Mouse (Mus musculus) stomach, embryonic 15.5 days (tissue): ENCODE results near the gene Ermp1. TPM values are rescaled to one million over a fixed set of nuclear protein-coding genes. Genes with fewer than 3 reads are reported as not detected.

ENCODE experiments used
- ATAC-seq: fragments of 200-750 bp; cut with Nextera tagmentation; 2 replicates; pipeline ENCODE4 v1.8.0; 2017; ENCODE audit warnings: low read depth, moderate number of reproducible peaks, moderate TSS enrichment; ENCODE audit not compliant: insufficient read depth, low FRiP score
- H3K27ac ChIP-seq: fragments of 300-500 bp; sonication (generic); 2 replicates; pipeline ENCODE4 v1.5.1; 2015; ENCODE audit warnings: mild to moderate bottlenecking, inconsistent platforms
- H3K27me3 ChIP-seq: fragments of 300-500 bp; sonication (generic); replicated peaks from 2 replicates; pipeline ENCODE4 v1.6.1; 2015; ENCODE audit warnings: inconsistent platforms
- H3K36me3 ChIP-seq: fragments of 300-500 bp; sonication (generic); 2 replicates; pipeline ENCODE4 v1.6.1; 2015; ENCODE audit warnings: inconsistent platforms
- H3K4me1 ChIP-seq: fragments of 300-500 bp; sonication (generic); 2 replicates; pipeline ENCODE4 v1.6.1; 2015; ENCODE audit warnings: inconsistent platforms
- H3K4me2 ChIP-seq: fragments of 300-500 bp; sonication (generic); 2 replicates; pipeline ENCODE4 v1.6.1; 2015; ENCODE audit warnings: mild to moderate bottlenecking, inconsistent platforms
- H3K4me3 ChIP-seq: fragments of 300-500 bp; sonication (generic); replicated peaks from 2 replicates; pipeline ENCODE4 v1.5.1; 2015; ENCODE audit warnings: inconsistent platforms
- H3K9ac ChIP-seq: fragments of 300-500 bp; sonication (generic); 2 replicates; pipeline ENCODE4 v1.6.1; 2015; ENCODE audit warnings: inconsistent platforms
- H3K9me3 ChIP-seq: fragments of 300-500 bp; sonication (generic); 2 replicates; pipeline ENCODE4 v1.6.1; 2016; ENCODE audit warnings: inconsistent platforms
- WGBS: fragments of 180-500 bp; shearing (Covaris S2); methylation state at CpG from one replicate; pipeline ENCODE4 v1.1.7; 2015; 5-methylcytosine and 5-hydroxymethylcytosine counted together
- polyA plus RNA-seq: library from polyadenylated mRNA; unstranded; fragments of >200 nt; fragmentation: Nextera tagmentation; extraction: Ambion mirVana; gene quantifications from 2 replicates; pipeline ENCODE4 v1.2.1, GENCODE M21; 2015

Ermp1 gene
- polyA plus RNA-seq = 14.2 and 15.5 TPM in 2 replicates

DNA sequence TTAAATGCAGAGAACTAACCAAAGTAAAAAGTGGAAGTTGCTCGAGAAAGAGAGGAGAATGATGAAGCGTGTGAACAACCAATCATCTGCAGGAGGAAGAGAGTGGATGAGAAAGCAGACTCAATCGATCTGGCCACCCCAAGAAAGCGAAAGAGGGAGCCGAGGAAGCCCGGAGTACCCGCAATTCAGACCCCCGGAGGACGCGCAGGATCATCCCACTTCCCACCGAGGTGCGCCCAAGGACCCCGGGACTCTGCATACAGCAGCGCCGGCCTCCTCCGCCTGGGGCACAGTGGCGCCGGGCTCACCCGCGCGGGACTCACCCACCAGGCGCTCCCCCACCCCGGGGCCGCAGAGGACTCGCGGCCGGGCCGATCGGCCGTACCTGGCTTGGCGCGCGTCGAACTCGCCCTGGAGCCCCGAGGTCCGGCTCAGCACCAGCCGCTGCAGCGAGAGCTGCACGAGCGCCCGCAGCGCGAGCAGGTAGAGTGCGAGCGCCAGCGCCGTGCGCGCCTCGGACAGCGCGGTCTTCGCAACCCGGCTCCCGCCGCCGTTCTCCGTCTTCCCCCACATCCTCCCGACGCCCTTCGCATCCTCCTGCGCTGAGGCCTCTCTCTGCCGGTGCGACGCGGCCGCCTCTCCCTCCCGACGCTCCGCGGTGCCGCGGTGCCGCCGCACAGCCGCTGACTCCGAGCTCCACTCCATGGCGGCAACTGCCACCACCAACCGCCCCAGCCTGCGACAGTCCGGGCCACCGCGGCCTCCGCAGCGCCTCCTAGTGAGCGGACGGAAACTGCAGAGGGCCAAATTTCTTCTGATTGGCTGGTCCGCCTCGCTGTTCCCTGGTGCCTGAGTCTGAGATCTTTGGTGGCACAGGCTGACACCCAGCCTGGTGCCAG is at the start of gene Ermp1:
Gene Ermp1, minus strand, starts transcription at position 765 of the 899 bp plus-strand sequence.
- Histone ChIP-seq H3K4me2 (peak within 1 kb of the TSS; percentile 65), H3K27me3 (no peaks in the 10 kb centered on the region), H3K27ac (peak within 1 kb of the TSS; percentile 71), H3K9ac (peak within 1 kb of the TSS; percentile 47), H3K36me3 (0 out of 2 replicates have a peak, but pooled peaks cover 6% of the 10 kb centered on the region), H3K4me1 (no peaks in the 10 kb centered on the region), H3K4me3 (peak within 1 kb of the TSS; percentile 86), H3K9me3 (no peaks in the 10 kb centered on the region)
- WGBS = under 1% methylated on average over 90 of the region's 90 CpGs
- peak; percentile 92 for ATAC-seq

DNA sequence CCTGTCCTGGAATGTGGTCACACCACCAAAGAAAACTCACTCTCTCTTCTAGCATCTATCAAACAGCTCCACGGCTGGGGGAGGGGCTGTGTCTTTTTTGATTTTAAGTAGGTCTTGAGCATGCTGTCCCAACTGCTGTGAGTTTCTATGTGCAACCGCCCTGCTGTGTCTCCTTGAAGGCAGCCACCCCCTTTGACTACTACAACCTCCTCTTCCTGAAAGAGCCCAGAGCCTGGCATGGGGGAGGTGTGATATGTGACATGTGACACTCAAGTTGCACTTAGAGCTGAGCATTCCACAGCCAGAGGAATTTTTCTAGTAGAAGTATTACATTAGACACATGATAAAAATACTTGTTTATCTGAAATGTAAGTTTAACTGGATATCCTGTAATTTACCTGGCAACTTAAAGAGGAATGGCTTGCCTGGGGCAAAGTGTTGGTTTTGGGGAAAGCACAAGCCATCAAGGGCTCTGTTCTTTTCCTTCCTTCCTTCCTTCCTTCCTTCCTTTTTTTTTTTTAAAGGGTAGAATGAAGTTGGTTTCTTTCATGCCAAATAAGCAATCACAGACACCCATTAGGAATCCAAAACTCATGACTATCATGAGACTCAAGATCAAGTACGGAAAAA is 49.1 kb upstream of the Ermp1 start, which contains the start of gene Mlana:
Gene Mlana, plus strand, starts transcription at position 580 of the 630 bp plus-strand sequence.
- H3K27ac ChIP-seq = no peak within 1 kb of the TSS
- no peaks in the 10 kb centered on the region for H3K9me3 ChIP-seq
- no peaks in the 10 kb centered on the region for H3K36me3 ChIP-seq
- no peak within 1 kb of the TSS for H3K9ac ChIP-seq
- no peak within 1 kb of the TSS for H3K4me3 ChIP-seq
- H3K27me3 ChIP-seq = no peaks in the 10 kb centered on the region
- H3K4me1 ChIP-seq = no peaks in the 10 kb centered on the region
- no peak for ATAC-seq
- H3K4me2 ChIP-seq = no peak within 1 kb of the TSS
- WGBS = 47% methylated on average over 3 of the region's 3 CpGs

DNA sequence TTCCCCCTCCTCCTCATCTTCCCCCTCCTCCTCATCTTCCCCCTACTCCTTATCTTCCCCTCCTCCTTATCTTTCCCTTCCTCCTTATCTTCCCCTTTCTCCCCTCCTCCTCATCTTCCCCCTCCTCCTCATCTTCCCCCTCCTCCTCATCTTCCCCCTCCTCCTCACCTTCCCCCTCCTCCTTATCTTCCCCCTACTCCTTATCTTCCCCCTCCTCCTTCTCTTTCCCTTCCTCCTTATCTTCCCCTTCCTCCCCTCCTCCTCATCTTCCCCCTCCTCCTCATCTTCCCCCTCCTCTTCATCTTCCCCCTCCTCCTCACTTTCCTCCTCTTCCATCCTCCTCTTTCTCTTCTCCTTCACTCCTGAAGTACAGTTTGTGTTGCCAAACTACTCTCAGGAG is 48.6 kb upstream of the Ermp1 start:
- Histone ChIP-seq H3K9me3 (no peaks in the 10 kb centered on the region), H3K27me3 (no peaks in the 10 kb centered on the region), H3K4me2 (no peak overlapping the region), H3K4me3 (no peak overlapping the region), H3K27ac (no peak overlapping the region), H3K36me3 (no peaks in the 10 kb centered on the region), H3K4me1 (no peaks in the 10 kb centered on the region), H3K9ac (no peak overlapping the region)
- no peak for ATAC-seq

DNA sequence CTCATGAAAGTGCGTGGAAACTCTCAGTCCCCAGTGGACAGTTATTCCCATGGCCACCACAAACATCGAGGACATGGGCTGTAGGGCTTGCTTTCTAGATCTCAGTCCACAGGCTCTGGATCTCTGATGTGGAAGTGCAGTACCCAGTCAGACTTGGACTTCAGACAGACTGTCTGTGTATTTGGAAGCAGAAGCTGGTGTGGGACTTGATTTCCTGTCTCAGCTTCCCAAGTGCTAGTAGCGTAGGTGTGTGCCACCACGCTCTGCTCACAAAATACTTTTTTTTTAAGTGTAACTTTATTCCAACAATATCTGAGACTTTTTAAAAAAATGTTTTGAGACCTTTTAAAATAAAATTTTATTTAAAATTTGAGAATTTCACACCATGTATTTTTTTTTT is 48.1 kb upstream of the Ermp1 start:
- 96% methylated on average over 4 of the region's 4 CpGs for whole genome bisulfite sequencing
- Histone ChIP-seq H3K4me3 (no peak overlapping the region), H3K27me3 (no peaks in the 10 kb centered on the region), H3K4me2 (no peak overlapping the region), H3K9ac (no peak overlapping the region), H3K4me1 (no peaks in the 10 kb centered on the region), H3K36me3 (no peaks in the 10 kb centered on the region), H3K9me3 (no peaks in the 10 kb centered on the region), H3K27ac (no peak overlapping the region)
- no peak for ATAC-seq

DNA sequence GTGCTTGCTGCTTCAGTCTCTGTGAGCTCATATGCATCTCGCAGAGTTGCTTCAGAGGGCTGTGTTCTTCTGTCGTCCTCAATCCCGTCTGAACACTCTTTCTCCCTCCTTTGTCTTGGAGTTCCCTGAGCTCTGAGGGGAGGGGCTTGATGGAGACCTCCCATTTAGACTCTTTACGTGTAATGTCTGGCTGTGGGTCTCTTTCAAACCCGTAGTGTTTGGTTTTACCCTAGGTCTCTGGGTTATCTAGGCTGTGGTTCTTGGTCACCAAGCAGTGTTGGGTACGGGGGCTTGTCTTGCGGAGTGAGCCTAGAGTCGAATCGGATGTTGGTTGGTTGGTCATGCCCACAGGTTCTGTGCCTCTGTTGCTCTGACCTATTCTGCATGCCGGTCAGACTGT is 46.9 kb upstream of the Ermp1 start:
- no peaks in the 10 kb centered on the region for H3K9me3 ChIP-seq
- no peaks in the 10 kb centered on the region for H3K27me3 ChIP-seq
- no peaks in the 10 kb centered on the region for H3K36me3 ChIP-seq
- no peak overlapping the region for H3K9ac ChIP-seq
- no peak overlapping the region for H3K27ac ChIP-seq
- WGBS = 95% methylated on average over 10 of the region's 10 CpGs
- no peak overlapping the region for H3K4me2 ChIP-seq
- H3K4me1 ChIP-seq = no peaks in the 10 kb centered on the region
- no peak for ATAC-seq
- H3K4me3 ChIP-seq = no peak overlapping the region

DNA sequence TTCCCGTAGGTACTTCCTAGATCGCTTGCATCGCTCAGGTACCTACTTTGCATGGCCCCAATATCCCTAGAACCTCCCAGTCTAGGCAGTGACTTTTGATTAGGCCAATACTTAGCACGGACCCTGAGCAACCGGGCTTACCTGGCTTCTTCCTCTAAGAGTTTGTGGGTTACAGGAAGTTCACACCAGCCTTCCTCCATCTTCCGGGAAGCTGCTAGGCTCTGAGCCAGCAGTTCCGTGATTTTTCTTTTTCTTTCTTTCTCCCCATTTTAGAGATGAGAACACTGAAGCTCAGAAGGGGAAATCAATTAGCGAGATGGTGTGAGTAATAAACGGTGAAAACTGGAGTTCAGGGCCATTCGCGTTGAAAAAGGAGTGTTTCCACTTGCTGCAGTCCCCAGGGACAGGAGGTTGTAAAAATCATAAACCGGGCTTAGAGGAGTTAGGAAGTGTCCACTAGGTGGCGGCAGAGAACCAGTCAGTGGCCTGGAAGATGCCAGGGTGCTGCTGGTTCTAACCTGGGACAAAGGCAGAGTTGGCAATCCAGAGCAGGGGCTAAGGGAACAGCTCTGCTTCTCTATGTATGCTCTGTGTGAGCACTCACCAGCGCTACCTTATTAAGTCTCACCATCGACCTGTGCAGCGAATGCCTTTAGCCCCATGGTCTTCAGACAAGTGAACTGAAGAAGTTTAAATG is 35.8 kb upstream of the Ermp1 start:
- ATAC-seq = no peak

DNA sequence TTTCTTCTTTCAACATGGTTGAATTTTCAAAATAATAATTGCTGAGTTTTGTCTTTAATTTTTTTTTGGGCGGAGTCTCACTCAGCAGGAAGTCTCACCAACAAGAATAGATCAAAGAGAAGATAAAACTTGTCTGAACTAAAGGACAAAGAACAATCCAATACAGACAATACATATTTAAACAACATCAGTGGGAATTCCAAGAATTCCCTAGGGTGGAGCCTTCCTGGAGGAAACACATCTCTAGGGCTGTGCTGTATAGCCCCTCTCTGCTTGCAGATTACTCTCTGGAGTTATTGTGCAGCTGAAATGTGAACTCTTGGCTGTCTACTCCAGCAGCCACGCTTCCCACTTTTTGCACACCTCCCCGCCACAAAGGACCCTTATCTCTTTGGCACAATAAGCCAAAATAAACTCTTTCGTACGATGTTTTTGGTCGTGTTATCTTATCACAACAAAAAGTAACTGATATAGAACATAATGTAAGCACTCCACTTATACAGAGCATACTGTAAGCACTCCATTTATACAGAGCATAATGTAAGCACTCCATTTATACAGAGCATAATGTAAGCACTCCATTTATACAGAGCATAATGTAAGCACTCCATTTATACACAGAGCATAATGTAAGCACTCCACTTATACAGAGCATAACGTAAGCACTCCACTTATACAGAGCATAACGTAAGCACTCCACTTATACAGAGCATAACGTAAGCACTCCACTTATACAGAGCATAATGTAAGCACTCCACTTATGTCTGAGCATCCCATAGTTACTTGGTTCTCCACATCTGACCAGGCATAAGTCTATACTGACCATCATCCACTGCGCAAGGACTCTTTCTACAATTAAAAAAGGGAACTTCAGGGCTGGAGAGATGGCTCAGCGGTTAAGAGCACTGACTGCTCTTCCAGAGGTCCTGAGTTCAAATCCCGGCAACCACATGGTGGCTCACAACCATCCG is 32.3 kb upstream of the Ermp1 start:
- Histone ChIP-seq H3K36me3 (no peaks in the 10 kb centered on the region), H3K4me3 (no peak overlapping the region), H3K27ac (no peak overlapping the region), H3K27me3 (no peaks in the 10 kb centered on the region), H3K4me2 (no peak overlapping the region), H3K4me1 (no peaks in the 10 kb centered on the region), H3K9me3 (no peaks in the 10 kb centered on the region), H3K9ac (no peak overlapping the region)
- no peak; the same call in 1 of the 2 replicates for ATAC-seq
- WGBS = 47% methylated on average over 13 of the region's 13 CpGs

More for the DNA sequence above, 35.8 kb upstream of the Ermp1 start:
- no peaks in the 10 kb centered on the region for H3K4me1 ChIP-seq
- H3K9ac ChIP-seq = no peak overlapping the region
- no peaks in the 10 kb centered on the region for H3K27me3 ChIP-seq
- no peaks in the 10 kb centered on the region for H3K9me3 ChIP-seq
- H3K36me3 ChIP-seq = no peaks in the 10 kb centered on the region
- 49% methylated on average over 16 of the region's 16 CpGs for WGBS
- H3K4me3 ChIP-seq = no peak overlapping the region
- no peak overlapping the region for H3K4me2 ChIP-seq
- H3K27ac ChIP-seq = no peak overlapping the region

DNA sequence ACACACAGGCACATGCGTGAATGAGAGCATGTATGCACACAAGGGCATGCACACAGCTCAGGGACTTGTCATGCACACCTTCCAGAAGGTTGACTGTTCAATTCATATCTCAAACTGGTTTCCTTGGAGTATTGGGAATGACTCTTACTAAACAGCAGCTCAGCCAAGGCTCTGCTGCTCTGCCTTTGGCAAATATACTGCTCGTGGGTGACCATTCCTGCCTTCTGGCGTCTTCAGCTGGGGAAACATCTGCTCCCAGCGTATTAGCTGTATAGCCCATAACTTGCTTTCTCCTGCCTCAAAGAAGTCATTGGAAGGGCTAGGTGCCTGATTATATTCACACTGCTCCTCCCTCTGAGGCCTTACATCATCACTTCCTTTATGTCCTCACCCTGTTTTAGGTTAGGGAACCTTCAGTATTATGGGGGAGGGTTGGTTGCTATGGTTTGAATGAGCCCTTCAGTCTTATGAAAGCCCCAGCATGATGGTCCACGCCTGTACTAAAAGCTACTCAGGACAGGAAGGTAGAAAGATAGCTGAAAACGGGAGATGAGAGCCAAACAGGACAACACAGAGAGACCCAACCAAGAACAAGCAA is 30.1 kb upstream of the Ermp1 start:
- H3K9me3 ChIP-seq = no peaks in the 10 kb centered on the region
- no peaks in the 10 kb centered on the region for H3K4me1 ChIP-seq
- H3K27me3 ChIP-seq = no peaks in the 10 kb centered on the region
- H3K4me2 ChIP-seq = no peak overlapping the region
- 76% methylated on average over 6 of the region's 6 CpGs for WGBS
- no peak overlapping the region for H3K9ac ChIP-seq
- no peaks in the 10 kb centered on the region for H3K36me3 ChIP-seq
- no peak for ATAC-seq
- H3K4me3 ChIP-seq = no peak overlapping the region
- no peak overlapping the region for H3K27ac ChIP-seq

DNA sequence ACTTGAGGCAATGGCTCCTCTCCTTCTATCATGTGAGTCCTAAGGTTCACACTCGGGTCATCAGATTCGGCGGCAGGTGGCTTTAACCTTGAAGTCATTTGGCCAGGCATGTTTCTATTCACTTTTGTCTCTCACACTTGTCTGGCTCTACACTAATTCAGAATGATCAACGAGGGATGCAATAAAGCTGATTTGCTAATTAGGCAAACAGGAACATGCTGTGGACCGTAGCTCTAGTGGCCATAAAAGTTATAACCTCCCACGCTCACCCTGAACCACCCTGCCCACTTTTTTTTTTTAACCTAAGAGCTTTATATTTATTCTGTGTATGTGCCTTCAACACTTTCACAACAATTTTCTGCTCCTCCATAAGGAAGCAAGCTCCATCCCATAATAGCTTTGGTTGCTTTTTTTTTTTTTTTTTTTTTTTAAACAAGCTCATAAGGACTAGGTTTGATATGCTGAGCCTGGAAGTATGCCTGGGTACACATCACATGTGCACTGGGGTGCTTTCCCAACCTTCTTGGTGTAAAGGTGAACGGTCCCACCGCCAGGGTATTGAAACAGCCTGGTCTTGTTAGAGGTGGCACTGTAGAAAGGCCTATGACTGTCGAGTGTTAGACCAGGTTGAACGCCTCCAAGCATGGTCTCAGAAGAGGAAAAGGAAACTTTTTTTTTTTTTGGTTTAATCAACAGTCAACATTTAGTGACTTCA is 28.4 kb upstream of the Ermp1 start:
- H3K9ac ChIP-seq = no peak overlapping the region
- H3K9me3 ChIP-seq = no peaks in the 10 kb centered on the region
- WGBS = 82% methylated on average over 10 of the region's 10 CpGs
- H3K27me3 ChIP-seq = no peaks in the 10 kb centered on the region
- H3K4me1 ChIP-seq = no peaks in the 10 kb centered on the region
- H3K27ac ChIP-seq = no peak overlapping the region
- no peak for ATAC-seq
- H3K4me2 ChIP-seq = no peak overlapping the region
- H3K4me3 ChIP-seq = no peak overlapping the region
- H3K36me3 ChIP-seq = no peaks in the 10 kb centered on the region

DNA sequence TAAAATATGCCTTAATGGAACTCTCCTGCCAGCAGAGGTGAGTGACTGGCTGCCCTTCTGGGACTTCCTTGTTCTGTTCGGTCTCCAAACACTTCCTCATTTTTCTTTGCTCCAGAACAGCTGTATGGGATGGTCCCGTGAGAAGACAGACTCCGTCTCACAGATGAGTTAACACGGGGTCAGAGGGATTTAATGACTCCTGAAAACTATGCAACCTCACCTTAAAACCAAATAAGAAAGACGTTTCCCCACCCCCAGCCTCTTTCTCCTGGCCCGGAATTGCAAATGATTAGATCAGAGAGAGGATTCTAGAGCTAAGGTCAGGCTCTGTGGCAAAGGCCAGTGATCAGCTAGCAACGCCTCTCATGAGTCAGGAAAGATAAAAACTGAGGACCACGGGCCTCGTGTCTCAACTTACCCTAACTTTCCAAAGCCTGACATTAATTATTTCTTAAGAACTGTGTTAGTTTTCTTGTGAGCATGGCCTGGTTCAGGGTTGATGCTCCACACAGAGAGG is 27.4 kb upstream of the Ermp1 start:
- H3K4me1 ChIP-seq = no peaks in the 10 kb centered on the region
- no peaks in the 10 kb centered on the region for H3K9me3 ChIP-seq
- no peaks in the 10 kb centered on the region for H3K36me3 ChIP-seq
- ATAC-seq = no peak
- no peak overlapping the region for H3K9ac ChIP-seq
- no peak overlapping the region for H3K4me2 ChIP-seq
- H3K27me3 ChIP-seq = no peaks in the 10 kb centered on the region
- no peak overlapping the region for H3K27ac ChIP-seq
- 30% methylated on average over 9 of the region's 9 CpGs for WGBS
- no peak overlapping the region for H3K4me3 ChIP-seq
